Mouse (Mus musculus) hindbrain, embryonic 16.5 days (tissue): ENCODE data around the gene Bmf. TPM values are rescaled to one million over a fixed set of nuclear protein-coding genes. Genes with fewer than 3 reads are reported as not detected.
"Not testable (repeated sequence)": the region's sequence is repeated elsewhere in the genome, so short reads cannot be mapped to it uniquely, and the experiment has no call there.

Experiments used
- ATAC-seq: fragments of 200-750 bp; cut with Nextera tagmentation; 2 replicates; pipeline ENCODE4 v1.8.0; 2017; ENCODE audit warnings: moderate TSS enrichment, moderate library complexity
- H3K27ac ChIP-seq: fragments of 300-500 bp; sonication (generic); 2 replicates; pipeline ENCODE4 v1.5.1; 2014; ENCODE audit warnings: low read depth, mild to moderate bottlenecking, control low read depth, low read length, moderate library complexity
- H3K27me3 ChIP-seq: fragments of 300-500 bp; sonication (generic); replicated peaks from 2 replicates; pipeline ENCODE4 v1.6.1; 2014; ENCODE audit warnings: low read length; ENCODE audit not compliant: control insufficient read depth, insufficient read depth
- H3K36me3 ChIP-seq: fragments of 300-500 bp; sonication (generic); 2 replicates; pipeline ENCODE4 v1.6.1; 2014; ENCODE audit warnings: mild to moderate bottlenecking, low read length, moderate library complexity, mixed read lengths; ENCODE audit not compliant: control insufficient read depth, insufficient read depth
- H3K4me1 ChIP-seq: fragments of 300-500 bp; sonication (generic); 2 replicates; pipeline ENCODE4 v1.6.1; 2014; ENCODE audit warnings: low read depth, low read length; ENCODE audit not compliant: control insufficient read depth, insufficient read depth
- H3K4me2 ChIP-seq: fragments of 300-500 bp; sonication (generic); 2 replicates; pipeline ENCODE4 v1.6.1; 2014; ENCODE audit warnings: mild to moderate bottlenecking, low read length, control low read depth, moderate library complexity
- H3K4me3 ChIP-seq: fragments of 300-500 bp; sonication (generic); 2 replicates; pipeline ENCODE4 v1.5.1; 2014; ENCODE audit warnings: mild to moderate bottlenecking, low read length, control low read depth, moderate library complexity
- H3K9ac ChIP-seq: fragments of 300-500 bp; sonication (generic); 2 replicates; pipeline ENCODE4 v1.6.1; 2014; ENCODE audit warnings: low read depth, mild to moderate bottlenecking, control low read depth, low read length, moderate library complexity
- H3K9me3 ChIP-seq: fragments of 300-500 bp; sonication (generic); 2 replicates; pipeline ENCODE4 v1.6.1; 2014; ENCODE audit warnings: mild to moderate bottlenecking, low read length, moderate library complexity; ENCODE audit not compliant: control insufficient read depth
- WGBS: fragments of 180-500 bp; shearing (Covaris S2); extraction: QIAGEN DNeasy Blood & Tissue Kit; methylation state at CpG from one replicate; pipeline ENCODE4 v1.1.7; 2014; 5-methylcytosine and 5-hydroxymethylcytosine counted together
- polyA plus RNA-seq: library from polyadenylated mRNA; unstranded; fragments of >200 nt; fragmentation: Nextera tagmentation; extraction: Ambion mirVana; gene quantifications from 2 replicates; pipeline ENCODE4 v1.2.1, GENCODE M21; 2015

Gene Bmf
- polyA plus RNA-seq, 1 experiment from 2014 or later, result 1.6 TPM

- Histone ChIP-seq H3K4me1 (no peaks in the 10 kb centered on the region), H3K36me3 (no peaks in the 10 kb centered on the region), H3K27ac (no peak overlapping the region), H3K4me2 (no peak overlapping the region), H3K27me3 (no peaks in the 10 kb centered on the region), H3K4me3 (no peak overlapping the region), H3K9ac (no peak overlapping the region), H3K9me3 (no peaks in the 10 kb centered on the region)
- 85% methylated on average over 2 of the region's 2 CpGs for WGBS
- no peak for ATAC-seq
Observed at GRCm38 (mm10) chr2:118570939-118571338, 21.5 kb upstream of the Bmf start.

GRCm38 (mm10) chr2:118567179-118567578 lies 17.7 kb upstream of the Bmf start:
- no peak for ATAC-seq
- H3K4me2 ChIP-seq, result no peak overlapping the region
- no peak overlapping the region for H3K27ac ChIP-seq
- H3K4me3 ChIP-seq, result no peak overlapping the region
- no peaks in the 10 kb centered on the region for H3K4me1 ChIP-seq
- 92% methylated on average over 8 of the region's 8 CpGs for WGBS
- H3K27me3 ChIP-seq, result no peaks in the 10 kb centered on the region
- no peaks in the 10 kb centered on the region for H3K9me3 ChIP-seq
- H3K36me3 ChIP-seq, result no peaks in the 10 kb centered on the region
- no peak overlapping the region for H3K9ac ChIP-seq

GRCm38 (mm10) chr2:118562431-118562830 lies 12.9 kb upstream of the Bmf start:
- H3K27ac ChIP-seq, result no peak overlapping the region
- H3K36me3 ChIP-seq, result no peaks in the 10 kb centered on the region
- H3K27me3 ChIP-seq, result no peaks in the 10 kb centered on the region
- H3K9me3 ChIP-seq, result no peaks in the 10 kb centered on the region
- no peak overlapping the region for H3K4me3 ChIP-seq
- 92% methylated on average over 3 of the region's 3 CpGs for WGBS
- no peak overlapping the region for H3K9ac ChIP-seq
- no peak overlapping the region for H3K4me2 ChIP-seq
- ATAC-seq, result no peak
- H3K4me1 ChIP-seq, result no peaks in the 10 kb centered on the region

- H3K4me3 ChIP-seq, result no peak overlapping the region
- no peaks in the 10 kb centered on the region for H3K36me3 ChIP-seq
- no peaks in the 10 kb centered on the region for H3K9me3 ChIP-seq
- no peak overlapping the region for H3K4me2 ChIP-seq
- no peaks in the 10 kb centered on the region for H3K4me1 ChIP-seq
- no peaks in the 10 kb centered on the region for H3K27me3 ChIP-seq
- H3K27ac ChIP-seq, result no peak overlapping the region
- 85% methylated on average over 4 of the region's 4 CpGs for WGBS
- no peak overlapping the region for H3K9ac ChIP-seq
- no peak for ATAC-seq
Observed at GRCm38 (mm10) chr2:118562015-118562414, 12.5 kb upstream of the Bmf start.

- Histone ChIP-seq H3K27ac (no peak overlapping the region), H3K36me3 (no peaks in the 10 kb centered on the region), H3K4me3 (no peak overlapping the region), H3K9ac (no peak overlapping the region), H3K4me2 (no peak overlapping the region), H3K9me3 (no peaks in the 10 kb centered on the region), H3K27me3 (no peaks in the 10 kb centered on the region), H3K4me1 (no peaks in the 10 kb centered on the region)
- 100% methylated on average over 3 of the region's 3 CpGs for WGBS
- no peak for ATAC-seq
Observed at GRCm38 (mm10) chr2:118558426-118558825, 8.9 kb upstream of the Bmf start.

- 64% methylated on average over 14 of the region's 17 CpGs for WGBS
- ATAC-seq, result peak; percentile 58
- not testable (repeated sequence) for H3K36me3 ChIP-seq, H3K9me3 ChIP-seq, H3K27me3 ChIP-seq, H3K4me1 ChIP-seq
- H3K9ac ChIP-seq, result peak overlapping the region; percentile 42
- peak overlapping the region; percentile 58 for H3K4me2 ChIP-seq
- H3K4me3 ChIP-seq, result peak overlapping the region; percentile 41
- peak overlapping the region; percentile 59; the same call in 1 of the 2 replicates for H3K27ac ChIP-seq
Observed at GRCm38 (mm10) chr2:118554356-118554990, 5.0 kb upstream of the Bmf start.

GRCm38 (mm10) chr2:118551606-118552005 lies 2.1 kb upstream of the Bmf start:
- H3K27me3 ChIP-seq, result no peaks in the 10 kb centered on the region
- no peak overlapping the region for H3K4me3 ChIP-seq
- ATAC-seq, result no peak
- H3K4me1 ChIP-seq, result peaks cover 21% of the 10 kb centered on the region
- no peak overlapping the region for H3K4me2 ChIP-seq
- H3K9ac ChIP-seq, result no peak overlapping the region
- WGBS, result 23% methylated on average over 2 of the region's 2 CpGs
- H3K36me3 ChIP-seq, result no peaks in the 10 kb centered on the region
- no peak overlapping the region for H3K27ac ChIP-seq
- H3K9me3 ChIP-seq, result no peaks in the 10 kb centered on the region

GRCm38 (mm10) chr2:118548421-118549221 lies 866 bp downstream of the Bmf start:
- H3K9me3 ChIP-seq, result no peaks in the 10 kb centered on the region
- WGBS, result 0% methylated on average over 18 of the region's 18 CpGs
- peaks cover 50% of the 10 kb centered on the region for H3K4me1 ChIP-seq
- no peaks in the 10 kb centered on the region for H3K27me3 ChIP-seq
- ATAC-seq, result no peak
- peak overlapping the region; percentile 83 for H3K4me3 ChIP-seq
- peak overlapping the region; percentile 80 for H3K9ac ChIP-seq
- peak overlapping the region; percentile 92 for H3K4me2 ChIP-seq
- H3K27ac ChIP-seq, result no peak overlapping the region
- no peaks in the 10 kb centered on the region for H3K36me3 ChIP-seq

GRCm38 (mm10) chr2:118547541-118548016 lies 1.9 kb downstream of the Bmf start:
- no peaks in the 10 kb centered on the region for H3K36me3 ChIP-seq
- H3K9ac ChIP-seq, result no peak overlapping the region
- 13% methylated on average over 9 of the region's 9 CpGs for WGBS

More at GRCm38 (mm10) chr2:118547541-118548016, 1.9 kb downstream of the Bmf start:
- Histone ChIP-seq H3K4me3 (no peak overlapping the region), H3K9me3 (no peaks in the 10 kb centered on the region), H3K4me1 (peaks cover 52% of the 10 kb centered on the region), H3K27ac (no peak overlapping the region), H3K27me3 (no peaks in the 10 kb centered on the region), H3K4me2 (peak overlapping the region; percentile 4)
- ATAC-seq, result no peak
